ENCODE assay signal across 18 mouse cellular contexts in the genomic region with DNA sequence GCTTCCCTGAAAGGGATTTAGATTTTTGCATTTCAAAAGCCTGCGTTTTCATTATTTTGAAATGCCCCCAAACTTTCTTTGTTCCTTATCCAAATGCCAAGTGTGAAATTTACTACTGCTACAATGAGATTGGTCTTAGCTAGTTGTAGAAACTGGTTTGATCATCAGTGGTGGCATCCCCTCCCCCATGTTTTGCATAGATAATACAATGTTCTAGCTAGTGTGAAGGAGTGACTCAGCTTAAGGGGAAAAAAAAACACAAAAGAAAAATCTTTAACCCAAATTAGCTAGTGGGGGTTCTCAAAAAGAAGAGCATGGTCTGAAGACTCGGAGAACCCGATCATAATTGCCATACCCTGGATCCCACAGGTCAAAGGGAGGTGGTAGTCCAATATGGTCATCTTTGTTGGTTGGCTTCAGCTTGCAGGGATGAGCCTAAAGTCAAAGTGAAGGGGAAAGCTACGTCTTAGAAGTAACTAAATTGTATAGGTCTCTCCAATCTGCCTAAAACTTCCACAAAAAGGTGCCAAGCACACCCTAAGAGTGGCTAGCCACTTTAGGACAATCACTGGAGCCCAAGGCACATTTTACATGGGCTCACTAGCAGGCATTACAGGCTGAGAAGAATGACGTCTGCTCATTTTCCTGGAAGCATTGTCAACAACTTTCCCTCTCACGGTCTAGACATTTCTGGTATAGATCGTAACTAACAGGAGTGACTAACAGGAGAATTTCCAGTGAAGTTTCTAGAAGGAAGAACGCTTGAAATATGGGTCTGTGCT. TPM values are rescaled to one million over a fixed set of nuclear protein-coding genes. Genes with fewer than 3 reads are reported as not detected.
"Had no signal": no experiment of that assay in that cellular context is flagged by ENCODE, and none has a peak within 500 bp of the region (broad histone marks: within the 10 kb centered on the region; RNA-seq: fewer than 3 reads in every experiment).

No protein-coding gene starts in this region.

- H3K36me3 ChIP-seq: liver, embryonic 13.5 days; liver, embryonic 15.5 days; lung, embryonic 15.5 days; neural tube, embryonic 12.5 days; stomach, embryonic 15.5 days had no signal

- H3K9me3 ChIP-seq: liver, embryonic 13.5 days; liver, embryonic 15.5 days; lung, embryonic 15.5 days; megakaryocyte, embryonic 14.5 days; neural tube, embryonic 12.5 days; stomach, embryonic 15.5 days had no signal

- H3K4me2 ChIP-seq: liver, embryonic 13.5 days; liver, embryonic 15.5 days; lung, embryonic 15.5 days; neural tube, embryonic 12.5 days; stomach, embryonic 15.5 days had no signal

- H3K9ac ChIP-seq: liver, embryonic 13.5 days; liver, embryonic 15.5 days; liver, postnatal 0 days; lung, embryonic 15.5 days; neural tube, embryonic 12.5 days; stomach, embryonic 15.5 days had no signal

- ATAC-seq: liver, postnatal 0 days; lung, postnatal 0 days had no signal

- H3K4me3 ChIP-seq: liver, embryonic 13.5 days; liver, embryonic 15.5 days; lung, embryonic 15.5 days; megakaryocyte, embryonic 14.5 days; neural tube, embryonic 12.5 days; stomach, embryonic 15.5 days had no signal

- H3K27ac ChIP-seq: liver, embryonic 13.5 days; liver, embryonic 15.5 days; lung, embryonic 15.5 days; macrophage; neural tube, embryonic 12.5 days; stomach, embryonic 15.5 days; stomach, postnatal 0 days had no signal

- H3K4me1 ChIP-seq: liver, embryonic 13.5 days; liver, embryonic 15.5 days had no signal

- DNase-seq: liver, embryonic 13.5 days; liver, postnatal 0 days; lung, adult 2 months; lung, postnatal 14 days; lung, postnatal 36 days; right cerebral cortex, postnatal 14 days; thymus, adult 2 months; thymus, postnatal 25 days; thymus, postnatal 4 days had no signal

RNA-seq across cellular contexts. Expression of gene Galnt14, which starts 4.4 kb away (rescaled TPM):
- total RNA-seq: megakaryocyte progenitor cell, adult 5-6 weeks had no signal
- polyA plus RNA-seq: lung, adult 2 months; macrophage had no signal
